Mouse (Mus musculus) CD4-positive helper T cell, adult 2 months (primary cell): ENCODE data around the gene Usf1.

Experiments used
- DNase-seq: peaks from one replicate; pipeline ENCODE4 v3.0.0-alpha.2; 2012; ENCODE audit warnings: low read depth, missing footprints, low spot score

The Usf1 gene

GRCm38 (mm10) chr1:171418660-171419059 lies 7.5 kb downstream of the Usf1 start, which contains the start of gene Tstd1:
Tstd1 (plus strand) TSS chr1:171418872.
- no peak for DNase-seq

GRCm38 (mm10) chr1:171419291-171419882 lies 8.3 kb downstream of the Usf1 start:
- no peak for DNase-seq

DNA sequence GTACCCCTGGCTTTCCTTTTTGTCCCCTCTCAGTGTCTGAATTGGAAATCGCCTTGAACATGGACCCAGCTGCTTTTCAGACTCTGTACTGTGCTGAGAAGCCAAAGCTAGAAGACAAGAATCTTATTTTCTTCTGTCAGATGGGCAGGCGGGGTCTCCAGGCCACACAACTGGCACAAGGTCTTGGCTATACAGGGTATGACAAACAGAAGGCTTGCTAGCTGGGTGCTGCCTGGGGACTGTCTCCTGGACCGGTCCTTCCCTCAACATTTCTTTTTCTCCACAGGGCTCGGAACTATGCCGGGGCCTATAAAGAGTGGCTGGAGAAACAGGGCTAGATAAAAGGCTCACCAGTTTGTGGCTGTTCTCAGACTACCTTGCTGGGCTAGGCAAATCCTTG lies 8.8 kb downstream of the Usf1 start:
- no peak for DNase-seq

- DNase-seq: no peak
These were observed 11.5 kb downstream of the Usf1 start for GRCm38 (mm10) chr1:171422504-171423095.

DNA sequence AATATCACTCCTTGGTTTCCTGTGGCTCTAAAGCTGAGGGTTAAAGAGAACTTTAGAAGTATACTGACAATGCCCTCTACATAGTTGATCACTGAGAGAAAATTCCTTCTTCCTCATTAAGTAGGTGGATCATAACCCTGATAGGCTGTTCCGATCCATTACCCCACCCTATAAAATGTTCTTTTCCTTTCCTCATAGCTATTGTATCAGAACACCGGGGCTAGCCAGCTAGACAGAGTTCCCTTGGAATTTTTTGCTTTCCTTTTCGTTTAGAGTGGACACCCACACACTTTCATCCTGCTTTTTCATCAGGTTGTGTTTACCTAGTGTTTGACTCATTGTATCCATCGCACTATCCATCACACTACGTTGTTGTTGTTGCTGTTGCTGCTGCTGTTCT lies 13.5 kb downstream of the Usf1 start:
- DNase-seq: no peak

DNA sequence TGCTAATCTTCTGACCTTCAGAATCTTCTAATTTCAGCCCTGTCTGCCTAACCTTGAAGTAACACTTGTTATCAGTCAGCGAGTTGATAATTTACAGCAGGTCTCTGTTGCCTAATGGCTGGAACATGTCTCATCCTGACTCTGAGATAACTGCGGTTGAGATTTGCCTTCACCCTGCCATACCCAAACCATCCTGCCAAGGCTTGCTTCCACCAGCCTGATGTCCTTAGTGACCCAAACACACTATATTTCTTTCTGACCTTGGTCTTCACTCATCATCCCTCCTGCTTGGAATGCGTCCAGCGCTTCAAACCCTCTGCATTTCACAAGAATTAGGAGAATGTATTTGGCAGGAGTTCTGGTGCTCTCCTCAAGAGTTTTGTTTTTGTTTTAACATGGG lies 14.0 kb downstream of the Usf1 start:
- no peak for DNase-seq

GRCm38 (mm10) chr1:171432158-171432557 lies 21.0 kb downstream of the Usf1 start:
- DNase-seq: no peak

DNA sequence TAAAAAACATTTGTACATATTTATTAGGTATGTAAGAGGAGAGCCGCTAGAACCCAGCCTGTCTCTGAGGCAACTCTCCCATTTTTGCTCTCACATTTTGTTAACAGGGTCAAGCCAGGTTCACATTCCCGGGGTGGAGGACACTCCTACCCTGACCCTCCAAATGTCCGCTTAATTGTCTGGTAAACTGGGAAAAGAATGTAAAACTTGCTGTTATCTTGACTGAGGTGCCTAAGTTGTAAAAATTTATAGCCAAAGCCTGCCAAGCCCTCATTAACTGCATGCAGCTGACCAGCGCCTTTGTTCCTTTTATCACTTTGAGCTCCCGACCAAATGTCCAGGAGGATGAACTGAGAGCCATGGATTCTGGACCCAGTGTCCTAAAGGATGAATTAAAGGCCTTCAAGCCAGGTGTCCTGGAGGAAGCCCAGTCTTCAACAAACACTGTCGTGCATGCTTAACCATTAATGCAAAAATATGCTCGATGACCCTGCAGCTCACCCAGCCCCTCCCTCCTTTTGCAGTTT lies 24.2 kb downstream of the Usf1 start:
- DNase-seq: no peak

GRCm38 (mm10) chr1:171435974-171436373 lies 24.9 kb downstream of the Usf1 start:
- DNase-seq: no peak

DNA sequence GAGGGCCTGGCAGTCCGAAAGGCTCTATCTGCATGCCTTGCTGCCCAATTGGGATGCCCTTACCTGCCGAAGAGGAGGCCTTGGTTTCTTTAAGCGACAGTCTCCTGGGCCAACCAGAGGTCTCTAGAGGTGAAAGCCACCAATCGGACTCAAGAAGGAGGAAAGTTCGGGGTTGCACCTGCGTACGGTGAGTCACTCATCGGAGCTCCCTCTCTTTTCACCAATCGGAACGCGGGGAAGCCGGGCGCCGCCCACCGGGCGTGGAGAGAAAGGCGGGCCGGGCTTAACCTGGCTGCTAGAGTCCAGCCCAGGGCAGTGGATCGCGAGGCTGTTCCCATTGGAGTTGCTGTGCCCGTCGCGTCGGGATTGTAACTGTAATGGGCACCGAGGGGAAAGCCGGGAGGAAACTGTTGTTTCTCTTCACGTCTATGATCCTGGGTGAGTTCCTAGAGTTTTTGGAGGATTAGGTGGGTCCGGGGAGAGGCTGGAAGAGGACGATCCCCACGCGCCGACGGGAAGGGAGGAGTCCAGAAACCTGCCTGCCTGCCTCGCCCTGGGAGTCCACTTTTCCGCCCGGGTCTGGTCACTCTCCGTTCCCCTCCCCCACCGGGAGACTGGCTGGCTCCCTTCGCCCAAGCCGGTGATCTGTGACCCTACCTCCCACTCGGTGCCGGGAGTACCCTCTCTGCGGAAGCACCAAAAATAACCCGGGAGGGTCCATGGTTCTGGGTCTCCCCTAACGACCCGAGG lies 26.3 kb downstream of the Usf1 start, which contains the start of gene F11r:
Gene F11r, plus strand, starts transcription at position 272 of the 750 bp plus-strand sequence.
- peak; percentile 78 for DNase-seq

- DNase-seq: no peak
These were observed 27.0 kb downstream of the Usf1 start for GRCm38 (mm10) chr1:171438014-171438670.

DNA sequence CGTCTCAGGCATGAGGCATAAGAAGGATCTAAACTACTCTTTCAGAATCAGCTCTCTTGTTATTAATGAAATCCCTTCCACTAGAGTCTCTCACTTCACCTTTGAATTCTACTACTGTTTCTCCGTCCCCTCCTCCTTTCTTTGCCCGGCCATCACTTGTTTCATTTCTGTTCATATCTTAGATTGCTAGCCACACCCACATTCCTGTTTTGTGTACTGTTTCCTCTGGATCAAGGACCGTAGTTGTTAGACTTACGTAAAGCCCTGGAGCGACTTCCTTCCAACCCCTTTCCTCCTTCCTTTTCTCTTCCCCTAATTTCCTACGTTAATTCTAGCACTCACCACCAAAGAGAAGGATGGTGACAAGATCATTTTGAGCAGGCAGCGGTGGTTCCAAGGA lies 28.0 kb downstream of the Usf1 start:
- no peak for DNase-seq

- DNase-seq: no peak
These were observed 29.1 kb downstream of the Usf1 start for GRCm38 (mm10) chr1:171440025-171440725.

DNA sequence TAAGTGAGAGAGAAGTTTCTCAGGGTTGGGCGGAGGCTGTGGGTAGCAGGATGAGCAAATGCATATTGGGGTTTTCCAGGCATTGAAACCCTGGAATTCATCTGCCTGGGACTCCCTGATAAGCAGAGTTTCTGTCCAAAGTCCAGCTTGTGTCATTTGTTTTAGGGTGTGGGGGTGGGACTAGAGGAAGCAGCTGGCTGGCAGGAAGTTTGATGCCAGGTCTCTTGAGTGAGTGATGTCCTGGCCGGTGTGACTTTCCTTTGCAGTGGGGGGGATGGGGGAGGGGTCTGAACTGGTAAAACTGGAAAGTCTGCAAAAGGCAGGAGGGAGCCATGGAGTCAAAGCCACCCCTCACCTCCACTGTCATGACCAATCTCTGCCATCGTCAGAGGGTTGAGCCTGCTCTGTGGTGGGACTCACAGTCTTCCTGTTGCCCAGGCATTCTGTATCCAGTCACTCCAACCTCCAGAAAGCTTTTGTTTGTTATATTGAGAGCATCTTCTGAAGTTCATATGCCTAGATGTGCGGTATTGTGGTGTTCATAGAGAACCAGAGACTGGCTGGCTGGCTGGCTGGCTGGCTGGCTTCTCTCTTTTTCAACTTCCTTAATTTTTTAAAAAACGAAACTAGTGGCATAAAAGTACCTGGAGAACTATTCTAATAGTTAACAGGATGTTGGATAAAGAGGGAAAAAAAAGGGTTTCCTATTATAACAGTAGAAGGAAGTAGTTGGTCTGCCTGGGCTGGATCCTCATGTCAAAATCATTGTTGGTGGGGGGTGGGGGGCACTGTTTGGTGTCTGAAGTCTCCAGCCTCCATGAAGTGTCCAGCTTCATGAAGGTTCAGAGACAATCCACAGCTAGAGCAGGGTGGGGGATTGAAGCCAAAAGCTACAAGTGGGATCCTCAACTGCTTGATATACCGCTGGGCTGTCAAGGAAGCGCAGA lies 30.6 kb downstream of the Usf1 start:
- no peak for DNase-seq

DNA sequence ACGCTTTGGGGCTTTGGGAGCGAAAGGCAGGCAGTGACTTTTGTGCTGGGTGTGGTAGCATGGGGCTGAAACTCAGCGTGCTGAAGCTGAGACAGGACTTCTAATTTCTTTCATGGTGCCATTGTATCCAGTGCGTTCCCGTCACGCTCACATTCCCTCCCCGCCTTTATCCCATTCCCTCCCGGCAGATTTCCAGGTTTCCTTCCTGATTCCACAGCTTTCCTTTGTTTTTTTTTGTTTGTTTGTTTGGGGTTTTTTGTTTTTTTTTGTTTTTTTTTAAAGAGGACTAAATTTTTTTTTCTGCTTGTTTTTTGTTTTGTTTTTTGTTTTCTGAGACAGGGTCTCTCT lies 31.3 kb downstream of the Usf1 start:
- no peak for DNase-seq

GRCm38 (mm10) chr1:171445050-171445449 lies 33.9 kb downstream of the Usf1 start:
- DNase-seq: no peak

- no peak for DNase-seq
These were observed 35.7 kb downstream of the Usf1 start for GRCm38 (mm10) chr1:171446854-171447253.

DNA sequence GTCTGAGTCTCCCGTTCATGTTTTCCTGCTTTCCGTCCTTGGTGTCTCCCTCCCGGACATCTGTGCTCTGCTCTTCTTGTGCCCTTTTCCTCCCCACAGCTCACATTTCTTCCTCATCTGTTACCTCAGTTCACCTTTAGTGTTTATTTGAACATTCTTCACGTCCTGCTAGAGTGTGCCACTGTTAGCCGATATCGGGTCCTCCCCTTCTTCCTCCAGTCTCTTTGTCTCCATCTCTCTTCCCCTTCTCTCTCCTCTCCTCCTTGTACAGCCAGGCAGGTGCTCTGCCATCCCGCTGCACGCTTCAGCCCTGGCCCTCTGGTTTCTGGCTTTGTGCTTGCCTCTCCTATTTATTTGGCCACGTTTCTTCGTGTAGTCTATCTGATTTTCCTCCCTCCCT lies 36.6 kb downstream of the Usf1 start:
- DNase-seq: no peak

DNA sequence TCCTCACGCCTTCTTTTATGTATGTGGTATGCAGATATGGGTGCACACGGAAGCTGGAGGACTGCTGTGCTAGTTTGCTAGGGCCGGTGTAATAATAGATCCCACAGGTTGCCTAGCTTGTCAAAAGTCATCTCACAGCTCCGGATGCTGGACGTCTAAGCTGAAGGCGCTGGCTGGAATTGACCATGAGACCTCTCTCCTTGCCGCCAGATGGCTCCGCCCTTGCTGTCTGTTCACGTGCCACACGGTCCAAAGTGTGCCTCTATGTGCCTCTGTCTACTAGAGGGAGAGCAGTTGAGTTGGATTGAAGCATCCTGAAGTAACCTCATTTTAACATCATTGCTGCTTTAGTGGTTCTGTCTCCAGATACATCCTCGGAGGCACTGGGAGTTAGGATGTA lies 38.9 kb downstream of the Usf1 start:
- DNase-seq: no peak

- DNase-seq: no peak
These were observed 39.9 kb downstream of the Usf1 start for GRCm38 (mm10) chr1:171451001-171451400.
